Mouse (Mus musculus): ENCODE data around the gene Irak3. TPM values are rescaled to one million over a fixed set of nuclear protein-coding genes. Genes with fewer than 3 reads are reported as not detected.

Irak3 gene
- polyA plus RNA-seq, 1 experiment from 2014 or later = 1.9 TPM

- no peak overlapping the region for H3K27ac ChIP-seq
- H3K9ac ChIP-seq = no peak overlapping the region
- H3K27me3 ChIP-seq = no peaks in the 10 kb centered on the region
- peaks cover 2% of the 10 kb centered on the region; the same call in 1 of the 2 replicates for H3K4me1 ChIP-seq
- no peak overlapping the region for H3K4me2 ChIP-seq (replicated peaks)
- H3K36me3 ChIP-seq = no peaks in the 10 kb centered on the region
- H3K4me3 ChIP-seq = no peak overlapping the region
- WGBS = 61% methylated on average over 10 of the region's 10 CpGs
- H3K9me3 ChIP-seq (replicated peaks) = no peaks in the 10 kb centered on the region; the same call in 1 of the 2 replicates
- no peak for ATAC-seq (ENCODE audit: low FRiP score)
These were observed 32.9 kb downstream of the Irak3 start for GRCm38 (mm10) chr10:120169064-120169463.

- H3K36me3 ChIP-seq = no peaks in the 10 kb centered on the region
- H3K27me3 ChIP-seq = no peaks in the 10 kb centered on the region
- H3K9ac ChIP-seq = no peak overlapping the region
- H3K4me3 ChIP-seq = no peak overlapping the region
- ATAC-seq (ENCODE audit: low FRiP score) = no peak
- WGBS = 83% methylated on average over 1 of the region's 1 CpGs
- H3K27ac ChIP-seq = no peak overlapping the region
- no peaks in the 10 kb centered on the region; the same call in 1 of the 2 replicates for H3K9me3 ChIP-seq (replicated peaks)
- no peak overlapping the region for H3K4me2 ChIP-seq (replicated peaks)
- peaks cover 2% of the 10 kb centered on the region; the same call in 1 of the 2 replicates for H3K4me1 ChIP-seq
These were observed 33.9 kb downstream of the Irak3 start for GRCm38 (mm10) chr10:120168070-120168469.

- WGBS = 88% methylated on average over 17 of the region's 17 CpGs
- H3K36me3 ChIP-seq = no peaks in the 10 kb centered on the region
These were observed 36.0 kb downstream of the Irak3 start for GRCm38 (mm10) chr10:120165793-120166503.

GRCm38 (mm10) chr10:120164931-120165792, 36.8 kb downstream of the Irak3 start:
- H3K4me3 ChIP-seq = no peak overlapping the region
- H3K36me3 ChIP-seq = no peaks in the 10 kb centered on the region
- ATAC-seq (ENCODE audit: low FRiP score) = no peak
- WGBS = 83% methylated on average over 19 of the region's 19 CpGs
- H3K9ac ChIP-seq = no peak overlapping the region
- peaks cover 2% of the 10 kb centered on the region; the same call in 1 of the 2 replicates for H3K4me1 ChIP-seq
- no peak overlapping the region for H3K27ac ChIP-seq
- H3K4me2 ChIP-seq (replicated peaks) = no peak overlapping the region
- H3K9me3 ChIP-seq (replicated peaks) = no peaks in the 10 kb centered on the region
- no peaks in the 10 kb centered on the region for H3K27me3 ChIP-seq

More at GRCm38 (mm10) chr10:120165793-120166503, 36.0 kb downstream of the Irak3 start:
- no peak overlapping the region for H3K4me3 ChIP-seq
- H3K4me2 ChIP-seq (replicated peaks) = no peak overlapping the region
- ATAC-seq (ENCODE audit: low FRiP score) = no peak
- H3K4me1 ChIP-seq = peaks cover 2% of the 10 kb centered on the region; the same call in 1 of the 2 replicates
- no peaks in the 10 kb centered on the region for H3K27me3 ChIP-seq
- no peak overlapping the region for H3K9ac ChIP-seq
- no peaks in the 10 kb centered on the region for H3K9me3 ChIP-seq (replicated peaks)
- H3K27ac ChIP-seq = no peak overlapping the region

- Histone ChIP-seq H3K27ac (no peak overlapping the region), H3K4me1 (peaks cover 2% of the 10 kb centered on the region; the same call in 1 of the 2 replicates), H3K36me3 (no peaks in the 10 kb centered on the region), H3K4me2 (replicated peaks) (no peak overlapping the region), H3K4me3 (no peak overlapping the region), H3K9me3 (replicated peaks) (no peaks in the 10 kb centered on the region), H3K9ac (no peak overlapping the region), H3K27me3 (no peaks in the 10 kb centered on the region)
- no peak for ATAC-seq (ENCODE audit: low FRiP score)
- 94% methylated on average over 7 of the region's 7 CpGs for WGBS
These were observed 38.4 kb downstream of the Irak3 start for GRCm38 (mm10) chr10:120163490-120163889.

- no peak overlapping the region for H3K4me3 ChIP-seq
- no peak overlapping the region for H3K9ac ChIP-seq
- no peak overlapping the region for H3K4me2 ChIP-seq (replicated peaks)
- H3K9me3 ChIP-seq (replicated peaks) = no peaks in the 10 kb centered on the region
- WGBS = 86% methylated on average over 10 of the region's 10 CpGs
- peaks cover 2% of the 10 kb centered on the region; the same call in 1 of the 2 replicates for H3K4me1 ChIP-seq
- H3K36me3 ChIP-seq = no peaks in the 10 kb centered on the region
- H3K27me3 ChIP-seq = no peaks in the 10 kb centered on the region
- no peak for ATAC-seq (ENCODE audit: low FRiP score)
- H3K27ac ChIP-seq = no peak overlapping the region
These were observed 39.1 kb downstream of the Irak3 start for GRCm38 (mm10) chr10:120162840-120163239.

GRCm38 (mm10) chr10:120160533-120160932, 41.4 kb downstream of the Irak3 start:
- Histone ChIP-seq H3K27me3 (no peaks in the 10 kb centered on the region), H3K36me3 (no peaks in the 10 kb centered on the region), H3K4me2 (replicated peaks) (no peak overlapping the region), H3K27ac (no peak overlapping the region), H3K9me3 (replicated peaks) (no peaks in the 10 kb centered on the region), H3K9ac (no peak overlapping the region), H3K4me1 (peaks cover 2% of the 10 kb centered on the region; the same call in 1 of the 2 replicates), H3K4me3 (no peak overlapping the region)
- 83% methylated on average over 9 of the region's 9 CpGs for WGBS
- ATAC-seq (ENCODE audit: low FRiP score) = no peak

- Histone ChIP-seq H3K4me1 (no peaks in the 10 kb centered on the region), H3K9ac (no peak overlapping the region), H3K36me3 (no peaks in the 10 kb centered on the region), H3K4me2 (replicated peaks) (no peak overlapping the region), H3K27me3 (no peaks in the 10 kb centered on the region), H3K4me3 (no peak overlapping the region), H3K9me3 (replicated peaks) (peaks cover 4% of the 10 kb centered on the region; the same call in 1 of the 2 replicates), H3K27ac (no peak overlapping the region)
- 91% methylated on average over 2 of the region's 2 CpGs for WGBS
- ATAC-seq (ENCODE audit: low FRiP score) = no peak
These were observed 48.0 kb downstream of the Irak3 start for GRCm38 (mm10) chr10:120153911-120154310.

GRCm38 (mm10) chr10:120151672-120152071, 50.3 kb downstream of the Irak3 start:
- Histone ChIP-seq H3K9me3 (replicated peaks) (peaks cover 4% of the 10 kb centered on the region; the same call in 1 of the 2 replicates), H3K27ac (no peak overlapping the region), H3K4me3 (no peak overlapping the region), H3K9ac (no peak overlapping the region), H3K4me2 (replicated peaks) (no peak overlapping the region), H3K4me1 (no peaks in the 10 kb centered on the region), H3K27me3 (no peaks in the 10 kb centered on the region), H3K36me3 (no peaks in the 10 kb centered on the region)
- WGBS = 91% methylated on average over 7 of the region's 7 CpGs
- ATAC-seq (ENCODE audit: low FRiP score) = no peak

- no peak overlapping the region for H3K4me2 ChIP-seq (replicated peaks)
- ATAC-seq (ENCODE audit: low FRiP score) = no peak
- WGBS = 70% methylated on average over 10 of the region's 10 CpGs
- peaks cover 22% of the 10 kb centered on the region for H3K9me3 ChIP-seq (replicated peaks)
- H3K4me3 ChIP-seq = no peak overlapping the region
- no peaks in the 10 kb centered on the region for H3K4me1 ChIP-seq
- no peak overlapping the region for H3K9ac ChIP-seq
- no peak overlapping the region for H3K27ac ChIP-seq
- no peaks in the 10 kb centered on the region for H3K36me3 ChIP-seq
- H3K27me3 ChIP-seq = no peaks in the 10 kb centered on the region
These were observed 60.9 kb downstream of the Irak3 start for GRCm38 (mm10) chr10:120140916-120141516.

- Histone ChIP-seq H3K27me3 (no peaks in the 10 kb centered on the region), H3K4me3 (no peak overlapping the region), H3K36me3 (no peaks in the 10 kb centered on the region), H3K9ac (no peak overlapping the region), H3K27ac (no peak overlapping the region), H3K9me3 (replicated peaks) (peaks cover 16% of the 10 kb centered on the region), H3K4me1 (no peaks in the 10 kb centered on the region), H3K4me2 (replicated peaks) (no peak overlapping the region)
- no peak for ATAC-seq (ENCODE audit: low FRiP score)
- WGBS = 70% methylated on average over 4 of the region's 4 CpGs
These were observed 61.7 kb downstream of the Irak3 start for GRCm38 (mm10) chr10:120140193-120140592.

- WGBS = 89% methylated on average over 12 of the region's 12 CpGs
- H3K9me3 ChIP-seq (replicated peaks) = no peaks in the 10 kb centered on the region
- no peak overlapping the region for H3K27ac ChIP-seq
- no peak overlapping the region for H3K4me2 ChIP-seq (replicated peaks)
- no peak overlapping the region for H3K9ac ChIP-seq
- no peaks in the 10 kb centered on the region for H3K36me3 ChIP-seq
- no peaks in the 10 kb centered on the region for H3K27me3 ChIP-seq
- ATAC-seq (ENCODE audit: low FRiP score) = no peak
- H3K4me1 ChIP-seq = no peaks in the 10 kb centered on the region
- no peak overlapping the region for H3K4me3 ChIP-seq
These were observed 65.8 kb downstream of the Irak3 start for GRCm38 (mm10) chr10:120136020-120136562.

All from hindbrain, embryonic 12.5 days (tissue).